8 mouse cellular contexts compared by ENCODE assay signal in genomic region chr7:144620721-144621681, GRCm38 (mm10). TPM values are rescaled to one million over a fixed set of nuclear protein-coding genes. Genes with fewer than 3 reads are reported as not detected.
A peak's percentile ranks its signal among the peaks of the same experiment; 100 is the strongest.
DNase-seq lines count a peak whose midpoint lies in the region; ATAC-seq and TF ChIP-seq lines count a peak whose summit lies in the region.

No protein-coding gene starts in this region.

- peaks cover 6% of the 10 kb centered on the region for H3K4me1 ChIP-seq in midbrain, postnatal 0 days (ENCODE audit: insufficient read depth, low read length)

- peak; percentile 71 for ATAC-seq in midbrain, postnatal 0 days (ENCODE audit: low FRiP score)

- H3K36me3 ChIP-seq in midbrain, postnatal 0 days (ENCODE audit: insufficient read depth, low read length), result no peaks in the 10 kb centered on the region

- DNase-seq in gastrocnemius, postnatal 25 days, result peak; percentile 36
- no peak for DNase-seq in gastrocnemius, adult 18-20 months (ENCODE audit: low spot score)
- DNase-seq in adrenal gland, adult (ENCODE audit: inconsistent age in 2 of 2, low spot score in 1 of 2), result peak; percentile 84 to 90
- DNase-seq in layer of hippocampus, postnatal 14 days (ENCODE audit: low spot score in 2 of 2), result peak; percentile 14 to 40
- DNase-seq in midbrain, postnatal 0 days (ENCODE audit: low spot score), result peak; percentile 55
- no peak for DNase-seq in retina, postnatal 1 day
- no peak for DNase-seq in retina, embryonic 14.5 days (ENCODE audit: low spot score)
- DNase-seq in spleen, adult 12 weeks (ENCODE audit: low spot score), result no peak

- no peaks in the 10 kb centered on the region for H3K27me3 ChIP-seq in midbrain, postnatal 0 days (ENCODE audit: insufficient read depth, low read length)

- no peaks in the 10 kb centered on the region for H3K9me3 ChIP-seq in midbrain, postnatal 0 days (ENCODE audit: low read length)

- H3K9ac ChIP-seq in midbrain, postnatal 0 days (replicated peaks; ENCODE audit: low read length, poor library complexity, severe bottlenecking), result no peak overlapping the region

- no peak for TF ChIP-seq CTCF in midbrain, postnatal 0 days (IDR thresholded peaks at IDR 0.05)

- no peak overlapping the region for H3K4me3 ChIP-seq in midbrain, postnatal 0 days (ENCODE audit: low read depth, low read length)

- no peak overlapping the region for H3K4me2 ChIP-seq in midbrain, postnatal 0 days (ENCODE audit: low read depth, low read length, poor library complexity, severe bottlenecking)

- H3K27ac ChIP-seq in midbrain, postnatal 0 days (ENCODE audit: low read depth, low read length), result peak overlapping the region; percentile 57

- WGBS in midbrain, postnatal 0 days, result 45% methylated on average over 22 of the region's 22 CpGs

RNA-seq across cellular contexts. Expression of gene Fadd, which starts 38.7 kb away (rescaled TPM):
- total RNA-seq in gastrocnemius, postnatal 25 days (2021), result 1 to 10 TPM; 1.9 to 2.5 TPM
- 1 to 10 TPM; 2.1 to 2.3 TPM for total RNA-seq in gastrocnemius, adult 18-20 months (2021)
- 1 to 10 TPM; 2.5 to 2.9 TPM for total RNA-seq in layer of hippocampus, postnatal 14 days (2021)
- total RNA-seq in midbrain, postnatal 0 days (2014; rRNA removed), result 2.3 and 2.6 TPM in 2 replicates
- polyA plus RNA-seq in midbrain, postnatal 0 days (2015; fragmentation: Nextera tagmentation; extraction: Ambion mirVana), result 2.4 and 3.4 TPM in 2 replicates

Comparison
In these comparisons a context has a peak if more than half of its experiments do, and no peak if none do; other contexts are left out.
1. DNase-seq: peak in gastrocnemius, postnatal 25 days (single experiment), adrenal gland, adult (2 of 2), layer of hippocampus, postnatal 14 days (2 of 2) and midbrain, postnatal 0 days (single experiment); none in gastrocnemius, adult 18-20 months (single experiment), retina, postnatal 1 day (single experiment), retina, embryonic 14.5 days (single experiment) and spleen, adult 12 weeks (single experiment).